Mouse (Mus musculus) megakaryocyte, embryonic 14.5 days (primary cell): Measurements from ENCODE around the gene Cdk5rap2. TPM values are rescaled to one million over a fixed set of nuclear protein-coding genes. Genes with fewer than 3 reads are reported as not detected.

Source experiments
- H3K27me3 ChIP-seq: replicated peaks from 2 replicates; pipeline ENCODE3; 2012; ENCODE audit warnings: inconsistent platforms
- H3K36me3 ChIP-seq: replicated peaks from 2 replicates; pipeline ENCODE3; 2012; ENCODE audit warnings: low read length, inconsistent platforms, mixed read lengths
- H3K4me1 ChIP-seq: 2 replicates; pipeline ENCODE4 v1.6.1; 2012; ENCODE audit warnings: inconsistent platforms
- H3K4me3 ChIP-seq: replicated peaks from 2 replicates; pipeline ENCODE3; 2012; ENCODE audit warnings: moderate library complexity, mild to moderate bottlenecking, inconsistent platforms
- H3K9me3 ChIP-seq: 2 replicates; pipeline ENCODE4 v1.6.1; 2012; ENCODE audit warnings: inconsistent platforms
- FLI1 ChIP-seq: IDR thresholded peaks from 2 replicates; pipeline ENCODE4 v1.6.1; 2012; ENCODE audit warnings: low read length, inconsistent platforms, mixed read lengths
- GATA1 ChIP-seq: IDR thresholded peaks from 3 replicates; pipeline ENCODE4 v1.6.1; 2012; ENCODE audit warnings: mixed read lengths, low read length, inconsistent platforms, borderline replicate concordance
- polyA plus RNA-seq: library from polyadenylated mRNA; stranded (reverse); fragments of >175 nt; gene quantifications from 2 replicates; pipeline ENCODE4 v1.2.3, GENCODE M21; 2012; ENCODE audit warnings: low replicate concordance; ENCODE audit not compliant: insufficient read depth

Cdk5rap2 gene
- 3.5 and 67.9 TPM in 2 replicates for polyA plus RNA-seq

DNA sequence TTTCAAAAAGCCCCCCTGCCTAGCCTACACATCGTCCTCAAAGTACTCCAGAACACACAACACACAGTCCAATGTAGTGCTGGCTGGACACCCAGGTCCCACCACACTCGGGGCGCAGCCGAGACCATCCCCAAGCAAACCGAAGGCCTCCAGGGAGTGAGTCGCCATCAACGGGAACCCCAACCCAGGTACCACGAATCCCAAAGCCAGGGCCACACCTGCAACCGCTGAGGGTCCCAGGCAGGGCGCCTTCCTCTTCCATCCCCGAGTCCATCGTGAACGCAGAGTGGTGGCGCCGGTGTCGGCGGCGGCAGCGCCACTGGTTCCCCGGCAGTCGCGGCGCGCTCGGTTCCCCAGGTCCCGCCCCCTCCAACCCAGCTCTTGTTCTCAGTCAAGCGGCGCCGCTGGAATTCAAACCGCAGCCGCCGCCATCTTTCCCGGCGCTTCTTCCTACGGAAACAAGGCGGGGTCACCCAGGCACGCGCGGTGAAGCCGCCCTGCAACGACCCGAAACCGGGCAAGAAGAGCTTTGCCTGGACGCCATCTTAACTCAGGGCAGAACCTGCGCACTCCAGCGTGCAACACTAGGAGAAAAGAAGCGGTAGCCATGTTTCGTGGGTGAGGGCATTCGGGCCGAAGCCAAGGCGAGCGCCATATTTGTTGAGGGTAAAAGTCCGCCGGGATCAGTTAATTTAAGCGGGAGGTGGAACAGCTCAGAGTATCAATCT lies at the start of gene Cdk5rap2:
Gene Cdk5rap2, minus strand, starts transcription at position 450 of the 728 bp plus-strand sequence.
- H3K4me3 ChIP-seq = peak within 1 kb of the TSS; percentile 97
- no peaks in the 10 kb centered on the region for H3K27me3 ChIP-seq
- H3K36me3 ChIP-seq = peaks cover 2% of the 10 kb centered on the region
- TF ChIP-seq GATA1 (no peak), FLI1 (no peak)
- H3K9me3 ChIP-seq = no peaks in the 10 kb centered on the region
- peaks cover 27% of the 10 kb centered on the region for H3K4me1 ChIP-seq

DNA sequence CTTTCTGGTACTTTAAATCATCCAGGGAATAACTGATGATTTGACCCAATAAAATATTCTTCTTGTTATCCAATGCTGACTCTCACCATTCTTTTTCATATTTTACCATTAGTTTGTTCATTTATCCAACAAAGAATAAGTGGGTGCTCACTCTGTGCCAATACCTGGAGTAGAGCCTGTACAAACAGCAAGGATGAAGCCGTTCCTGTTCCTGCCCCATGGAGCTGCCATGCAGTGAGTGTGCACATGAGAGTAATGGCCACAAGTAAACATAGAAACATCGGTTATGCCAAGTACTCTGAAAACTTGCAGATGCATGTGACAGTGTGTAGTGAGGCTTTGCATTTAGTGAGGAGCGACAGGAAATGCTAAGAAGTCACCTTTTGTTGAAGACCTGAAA lies 41.9 kb upstream of the Cdk5rap2 start:
- Histone ChIP-seq H3K4me3 (no peak overlapping the region), H3K4me1 (no peaks in the 10 kb centered on the region), H3K36me3 (no peaks in the 10 kb centered on the region), H3K27me3 (no peaks in the 10 kb centered on the region), H3K9me3 (no peaks in the 10 kb centered on the region)
- no peak for TF ChIP-seq FLI1

DNA sequence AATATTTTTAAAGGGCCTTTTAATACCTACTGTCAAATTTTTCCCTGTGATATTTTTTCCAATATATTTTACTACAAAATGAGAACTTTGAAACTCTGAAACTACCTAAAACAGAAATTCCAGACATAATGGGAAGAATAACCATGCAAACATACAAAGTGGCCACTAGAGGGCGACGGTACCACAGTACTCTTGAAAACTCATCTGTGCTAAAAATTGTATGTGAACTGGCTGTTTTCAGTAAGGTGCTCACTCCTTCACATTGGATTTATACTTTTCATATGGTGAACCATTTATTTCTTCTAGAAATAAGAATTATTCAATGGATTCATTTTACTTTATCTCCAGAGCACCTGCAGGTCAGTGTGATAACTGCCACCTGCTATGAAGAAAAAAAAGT lies 41.5 kb upstream of the Cdk5rap2 start:
- Histone ChIP-seq H3K4me1 (no peaks in the 10 kb centered on the region), H3K4me3 (no peak overlapping the region), H3K36me3 (no peaks in the 10 kb centered on the region), H3K9me3 (no peaks in the 10 kb centered on the region), H3K27me3 (no peaks in the 10 kb centered on the region)
- TF ChIP-seq FLI1 (no peak), GATA1 (no peak)

- Histone ChIP-seq H3K4me1 (no peaks in the 10 kb centered on the region), H3K4me3 (no peak overlapping the region), H3K36me3 (no peaks in the 10 kb centered on the region), H3K9me3 (0 out of 2 replicates have a peak, but pooled peaks cover 3% of the 10 kb centered on the region), H3K27me3 (no peaks in the 10 kb centered on the region)
- TF ChIP-seq FLI1 = no peak
- TF ChIP-seq GATA1 = no peak
These were observed 39.4 kb upstream of the Cdk5rap2 start for GRCm38 (mm10) chr4:70449668-70450067.

- no peak for TF ChIP-seq FLI1
- TF ChIP-seq GATA1 = no peak
- H3K9me3 ChIP-seq = 0 out of 2 replicates have a peak, but pooled peaks cover 3% of the 10 kb centered on the region
- no peak overlapping the region for H3K4me3 ChIP-seq
- no peaks in the 10 kb centered on the region for H3K36me3 ChIP-seq
- H3K4me1 ChIP-seq = no peaks in the 10 kb centered on the region
- no peaks in the 10 kb centered on the region for H3K27me3 ChIP-seq
These were observed 36.5 kb upstream of the Cdk5rap2 start for GRCm38 (mm10) chr4:70446774-70447173.

- Histone ChIP-seq H3K4me3 (no peak overlapping the region), H3K27me3 (no peaks in the 10 kb centered on the region), H3K4me1 (no peaks in the 10 kb centered on the region), H3K36me3 (no peaks in the 10 kb centered on the region), H3K9me3 (no peaks in the 10 kb centered on the region)
- TF ChIP-seq FLI1 = no peak
- no peak for TF ChIP-seq GATA1
These were observed 10.0 kb upstream of the Cdk5rap2 start for GRCm38 (mm10) chr4:70420202-70420601.

DNA sequence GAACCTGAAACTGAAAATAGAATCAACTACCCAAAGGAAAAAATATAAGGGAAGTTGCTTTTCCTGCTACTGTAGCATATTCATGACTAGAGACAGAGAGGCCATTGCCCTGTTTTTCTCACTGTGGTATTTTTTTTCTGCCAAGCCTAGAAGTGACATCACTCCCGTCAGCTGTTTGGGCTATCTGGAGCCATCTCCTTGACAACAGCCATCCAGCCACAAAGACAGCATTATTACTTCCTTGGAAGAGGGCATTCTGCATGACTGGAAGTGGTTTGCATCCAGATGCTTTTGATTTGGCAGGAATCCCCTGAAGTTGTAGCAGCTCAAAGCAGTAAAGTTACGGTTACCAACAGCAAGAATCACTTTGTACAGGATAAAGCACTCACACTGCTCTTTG lies 1.9 kb upstream of the Cdk5rap2 start:
- H3K4me3 ChIP-seq = no peak overlapping the region

GRCm38 (mm10) chr4:70409456-70409855 lies 787 bp downstream of the Cdk5rap2 start:
- no peaks in the 10 kb centered on the region for H3K27me3 ChIP-seq
- peaks cover 4% of the 10 kb centered on the region for H3K36me3 ChIP-seq
- TF ChIP-seq FLI1 = no peak
- no peak for TF ChIP-seq GATA1
- H3K9me3 ChIP-seq = no peaks in the 10 kb centered on the region
- H3K4me3 ChIP-seq = peak overlapping the region; percentile 97
- peaks cover 27% of the 10 kb centered on the region for H3K4me1 ChIP-seq

More for the DNA sequence above, 1.9 kb upstream of the Cdk5rap2 start:
- no peaks in the 10 kb centered on the region for H3K9me3 ChIP-seq
- no peaks in the 10 kb centered on the region for H3K36me3 ChIP-seq
- no peaks in the 10 kb centered on the region for H3K27me3 ChIP-seq
- no peak for TF ChIP-seq GATA1
- TF ChIP-seq FLI1 = no peak
- peaks cover 27% of the 10 kb centered on the region for H3K4me1 ChIP-seq

GRCm38 (mm10) chr4:70402109-70402819 lies 8.0 kb downstream of the Cdk5rap2 start:
- Histone ChIP-seq H3K36me3 (peaks cover 56% of the 10 kb centered on the region), H3K9me3 (no peaks in the 10 kb centered on the region), H3K27me3 (no peaks in the 10 kb centered on the region), H3K4me3 (no peak overlapping the region), H3K4me1 (no peaks in the 10 kb centered on the region)
- no peak for TF ChIP-seq GATA1
- TF ChIP-seq FLI1 = no peak

DNA sequence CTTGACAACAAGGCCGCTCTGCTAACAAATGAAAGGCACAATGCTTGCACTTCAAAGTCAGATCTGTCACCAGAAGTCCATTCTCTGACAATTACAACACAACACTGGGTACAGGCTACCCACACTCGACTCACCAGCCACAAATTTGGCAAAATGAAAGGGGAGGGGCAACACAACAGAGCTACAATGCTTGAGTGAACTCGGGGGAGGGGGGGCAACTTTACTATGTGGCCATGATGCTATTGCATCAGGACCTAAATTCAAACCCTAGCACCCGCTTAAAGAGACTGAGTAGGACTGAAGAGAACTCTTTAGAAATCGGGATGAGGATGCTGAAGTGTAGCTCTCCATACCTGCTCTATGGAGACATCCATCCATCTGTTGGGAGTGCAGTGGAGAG lies 10.8 kb downstream of the Cdk5rap2 start:
- TF ChIP-seq FLI1 = no peak
- no peak for TF ChIP-seq GATA1
- Histone ChIP-seq H3K9me3 (no peaks in the 10 kb centered on the region), H3K4me1 (peaks cover 7% of the 10 kb centered on the region), H3K27me3 (no peaks in the 10 kb centered on the region), H3K36me3 (peaks cover 56% of the 10 kb centered on the region), H3K4me3 (no peak overlapping the region)
